Mouse (Mus musculus) megakaryocyte, embryonic 14.5 days (primary cell): ENCODE measurements around the gene Cog1.

Experiments used
- FLI1 ChIP-seq: IDR thresholded peaks from 2 replicates; pipeline ENCODE4 v1.6.1; 2012; ENCODE audit warnings: low read length, inconsistent platforms, mixed read lengths
- GATA1 ChIP-seq: IDR thresholded peaks from 3 replicates; pipeline ENCODE4 v1.6.1; 2012; ENCODE audit warnings: mixed read lengths, low read length, inconsistent platforms, borderline replicate concordance

DNA sequence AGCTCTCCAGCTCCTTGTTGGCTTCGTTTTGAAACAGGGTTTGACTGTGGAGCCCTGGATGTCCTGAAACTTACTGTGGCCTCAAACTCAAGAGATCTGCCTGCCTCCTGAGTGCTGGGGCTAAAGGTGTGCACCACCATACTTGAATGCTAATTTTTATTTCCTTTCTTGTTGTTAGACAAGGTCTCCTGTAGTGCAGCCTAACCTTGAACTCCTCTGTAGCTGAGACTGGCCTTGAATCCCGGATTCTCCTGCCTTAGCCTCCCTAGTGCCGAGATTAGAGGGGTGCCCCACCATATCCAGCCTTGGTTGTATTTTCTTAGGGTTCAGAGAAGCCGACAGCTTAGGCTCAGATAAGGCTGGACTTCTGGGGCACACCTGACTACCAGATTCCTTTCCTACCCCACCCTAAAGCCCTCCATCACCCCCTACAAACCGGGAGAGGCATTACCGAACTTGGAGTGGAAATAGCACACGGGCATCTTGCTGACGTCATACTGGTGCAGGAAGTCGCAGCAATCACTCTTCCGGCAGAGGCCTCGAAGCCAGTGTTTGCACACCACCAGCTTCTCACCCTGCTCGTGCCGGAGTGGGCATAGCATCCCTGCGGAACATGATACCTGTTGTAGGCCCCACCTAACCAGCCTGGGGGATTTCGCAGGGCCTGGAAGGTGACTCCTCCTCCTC is 57.1 kb downstream of the Cog1 start:
- TF ChIP-seq GATA1, result no peak
- no peak for TF ChIP-seq FLI1
